9 mouse cellular contexts compared by ENCODE assay signal in the genomic region with DNA sequence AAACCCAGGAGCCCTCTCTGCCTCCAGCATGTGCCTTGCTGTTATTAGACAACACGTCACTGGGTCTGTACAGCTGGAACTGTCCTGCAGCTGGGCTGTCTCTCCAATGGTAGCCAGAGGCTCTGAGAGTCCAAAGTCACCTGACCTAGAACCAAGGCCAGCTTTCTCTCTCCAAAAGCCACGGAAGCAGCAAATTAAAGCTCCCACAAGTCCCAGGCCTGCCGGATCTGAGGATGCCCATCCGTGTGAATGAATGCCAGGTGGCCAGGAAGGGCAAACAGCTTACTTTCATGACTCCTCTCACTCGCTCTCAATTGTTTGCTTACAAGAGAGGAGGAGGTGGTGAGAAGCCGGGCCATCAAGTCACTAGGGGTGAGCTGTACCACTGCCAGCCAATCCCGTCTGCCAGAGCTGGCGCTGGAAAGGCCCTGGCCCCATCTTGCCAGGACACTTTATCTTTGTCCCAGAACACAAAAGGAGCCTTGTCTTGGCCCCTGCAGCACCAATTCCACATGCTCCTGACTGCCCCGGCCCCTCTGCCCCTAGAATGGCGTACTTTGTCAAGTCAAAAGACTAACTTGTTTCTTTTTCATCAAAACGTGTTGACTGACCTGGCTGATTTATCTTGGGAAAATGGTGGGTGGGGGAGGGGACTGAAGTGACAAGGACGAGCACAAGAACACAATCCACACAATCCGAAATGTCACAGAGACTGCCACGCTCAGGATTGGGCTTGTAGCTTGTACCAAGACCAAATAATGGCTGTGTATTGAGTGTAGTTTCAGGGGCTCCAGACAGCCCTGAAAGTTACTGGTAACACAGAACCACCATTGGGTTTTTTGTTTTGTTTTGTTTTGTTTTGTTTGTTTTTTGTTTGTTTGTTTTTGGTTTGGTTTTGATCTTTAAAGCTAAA. TPM values are rescaled to one million over a fixed set of nuclear protein-coding genes. Genes with fewer than 3 reads are reported as not detected.
DNase-seq lines count a peak whose midpoint lies in the region; ATAC-seq and TF ChIP-seq lines count a peak whose summit lies in the region.
"Had no signal": no experiment of that assay in that cellular context is flagged by ENCODE, and none has a peak within 500 bp of the region (broad histone marks: within the 10 kb centered on the region; RNA-seq: fewer than 3 reads in every experiment).

No protein-coding gene starts in this region.

- 0 out of 2 replicates have a peak, but pooled peaks have one; percentile 26 for TF ChIP-seq EP300 in heart, adult 2 months (IDR thresholded peaks at IDR 0.05; ENCODE audit: insufficient read depth, low read depth, low read length)

- H3K27ac ChIP-seq in forebrain, embryonic 12.5 days: peak overlapping the region; percentile 25; the same call in 1 of the 2 replicates
- no peak overlapping the region for H3K27ac ChIP-seq in forebrain, embryonic 15.5 days (replicated peaks)
- H3K27ac ChIP-seq in heart, adult 2 months: peak overlapping the region; percentile 89
- H3K27ac ChIP-seq in stomach, embryonic 15.5 days: no peak overlapping the region

- H3K4me3 ChIP-seq in forebrain, embryonic 12.5 days (replicated peaks): no peak overlapping the region
- H3K4me3 ChIP-seq in forebrain, embryonic 15.5 days: no peak overlapping the region
- peak overlapping the region; percentile 38 for H3K4me3 ChIP-seq in heart, adult 2 months
- no peak overlapping the region for H3K4me3 ChIP-seq in stomach, embryonic 15.5 days (replicated peaks)

- H3K79me2 ChIP-seq in heart, adult 2 months (replicated peaks; ENCODE audit: control insufficient read depth, insufficient read depth, low read length): no peaks in the 10 kb centered on the region

- intact Hi-C loops in heart, adult 2 months (cut with DNase I): no loop called here

- no peak for ATAC-seq in forebrain, embryonic 12.5 days (ENCODE audit: low FRiP score)
- ATAC-seq in forebrain, embryonic 15.5 days (replicated peaks): no peak
- peak; percentile 57; the same call in 1 of the 2 replicates for ATAC-seq in stomach, embryonic 15.5 days (ENCODE audit: insufficient read depth, low FRiP score, low read depth)

- peaks cover 13% of the 10 kb centered on the region for H3K4me1 ChIP-seq in forebrain, embryonic 12.5 days
- peaks cover 6% of the 10 kb centered on the region; the same call in 1 of the 2 replicates for H3K4me1 ChIP-seq in forebrain, embryonic 15.5 days
- H3K4me1 ChIP-seq in heart, adult 2 months (ENCODE audit: control insufficient read depth, insufficient read depth, low read length): peaks cover 2% of the 10 kb centered on the region; the same call in 1 of the 2 replicates
- peaks cover 12% of the 10 kb centered on the region; the same call in 1 of the 2 replicates for H3K4me1 ChIP-seq in stomach, embryonic 15.5 days

- no peaks in the 10 kb centered on the region for H3K9me3 ChIP-seq in forebrain, embryonic 12.5 days
- H3K9me3 ChIP-seq in forebrain, embryonic 15.5 days: no peaks in the 10 kb centered on the region
- no peaks in the 10 kb centered on the region for H3K9me3 ChIP-seq in stomach, embryonic 15.5 days

- H3K36me3 ChIP-seq in forebrain, embryonic 12.5 days (replicated peaks): no peaks in the 10 kb centered on the region
- H3K36me3 ChIP-seq in forebrain, embryonic 15.5 days: no peaks in the 10 kb centered on the region
- no peaks in the 10 kb centered on the region for H3K36me3 ChIP-seq in heart, adult 2 months (ENCODE audit: control insufficient read depth, insufficient read depth, low read length)
- H3K36me3 ChIP-seq in stomach, embryonic 15.5 days: no peaks in the 10 kb centered on the region

- 27% methylated on average over 14 of the region's 14 CpGs for WGBS in forebrain, embryonic 12.5 days
- WGBS in forebrain, embryonic 15.5 days: 24% methylated on average over 14 of the region's 14 CpGs
- WGBS in heart, adult 2 months: 34% methylated on average over 14 of the region's 14 CpGs
- WGBS in stomach, embryonic 15.5 days: 36% methylated on average over 14 of the region's 14 CpGs

- H3K9ac ChIP-seq in forebrain, embryonic 12.5 days: no peak overlapping the region
- H3K9ac ChIP-seq in forebrain, embryonic 15.5 days (replicated peaks): no peak overlapping the region
- H3K9ac ChIP-seq in heart, adult 2 months (ENCODE audit: low read depth, low read length): peak overlapping the region; percentile 60
- H3K9ac ChIP-seq in stomach, embryonic 15.5 days: no peak overlapping the region

- DNase-seq in right cerebral cortex, adult 18-20 months: peak; percentile 46
- DNase-seq in right cerebral cortex, postnatal 14 days: no peak
- DNase-seq in heart, adult 2 months: peak; percentile 65 to 83
- peak; percentile 57 to 68 for DNase-seq in layer of hippocampus, adult 8-10 months (ENCODE audit: low spot score in 2 of 2)
- DNase-seq in right cerebral cortex, postnatal 4 days: no peak

- TF ChIP-seq POLR2A in heart, adult 2 months (IDR thresholded peaks at IDR 0.05; ENCODE audit: insufficient read depth, low read depth, low read length): peak; percentile 32; the same call in 1 of the 2 replicates

- H3K4me2 ChIP-seq in forebrain, embryonic 12.5 days: no peak overlapping the region
- H3K4me2 ChIP-seq in forebrain, embryonic 15.5 days (replicated peaks): no peak overlapping the region
- no peak overlapping the region for H3K4me2 ChIP-seq in stomach, embryonic 15.5 days

- no peak for TF ChIP-seq CTCF in heart, adult 2 months (IDR thresholded peaks at IDR 0.05)

- no peaks in the 10 kb centered on the region for H3K27me3 ChIP-seq in forebrain, embryonic 12.5 days
- H3K27me3 ChIP-seq in forebrain, embryonic 15.5 days: no peaks in the 10 kb centered on the region
- no peaks in the 10 kb centered on the region for H3K27me3 ChIP-seq in heart, adult 2 months (ENCODE audit: control insufficient read depth, insufficient read depth, low read length)
- no peaks in the 10 kb centered on the region for H3K27me3 ChIP-seq in stomach, embryonic 15.5 days (replicated peaks)

RNA-seq across cellular contexts. Expression of gene F830045P16Rik, which starts 6.8 kb away (rescaled TPM):
- polyA plus RNA-seq in forebrain, embryonic 12.5 days (2016; fragmentation: Nextera tagmentation; extraction: Ambion mirVana): not detected in 2 replicates
- not detected in 2 replicates for polyA plus RNA-seq in forebrain, embryonic 15.5 days (2015; fragmentation: Nextera tagmentation; extraction: Ambion mirVana)
- total RNA-seq in heart, adult 2 months (2021): under 1 TPM in 1 of 2 experiments, not detected in 1; 0.23 TPM
- polyA plus RNA-seq in heart, adult 2 months (2012; rRNA removed): 0.20 TPM in 1 of 2 replicates, not detected in the other
- 1 to 10 TPM in 2 of 4 experiments, under 1 TPM in 2; 0.24 to 1.8 (median 0.93) TPM for total RNA-seq in layer of hippocampus, adult 8-10 months (2022)
- polyA plus RNA-seq in stomach, embryonic 15.5 days (2015; fragmentation: Nextera tagmentation; extraction: Ambion mirVana): 0.09 and 0.22 TPM in 2 replicates
- polyA plus RNA-seq: limb, embryonic 11.5 days had no signal

Comparison
In these comparisons a context has a peak if more than half of its experiments do, and no peak if none do; other contexts are left out.
1. H3K27ac ChIP-seq: peak in forebrain, embryonic 12.5 days (single experiment) and heart, adult 2 months (single experiment); none in forebrain, embryonic 15.5 days (single experiment) and stomach, embryonic 15.5 days (single experiment).
2. DNase-seq: peak in right cerebral cortex, adult 18-20 months (single experiment), heart, adult 2 months (2 of 2) and layer of hippocampus, adult 8-10 months (2 of 2); none in right cerebral cortex, postnatal 14 days (single experiment) and right cerebral cortex, postnatal 4 days (single experiment).